Mouse (Mus musculus) lung, adult 2 months (tissue): ENCODE measurements around the gene Emsy. TPM values are rescaled to one million over a fixed set of nuclear protein-coding genes. Genes with fewer than 3 reads are reported as not detected.

Source experiments
- DNase-seq: peaks from one replicate; pipeline ENCODE4 v3.0.0; 2022
- H3K4me1 ChIP-seq: fragments of 200-500 bp; 2 replicates; pipeline ENCODE4 v1.6.1; 2011; ENCODE audit warnings: low read length; ENCODE audit not compliant: control insufficient read depth, insufficient read depth
- H3K4me3 ChIP-seq: fragments of 200-500 bp; replicated peaks from 2 replicates; pipeline ENCODE3; 2011; ENCODE audit warnings: low read depth, mild to moderate bottlenecking, control low read depth, low read length; ENCODE audit errors: extremely low read depth
- CTCF ChIP-seq: fragments of 200-500 bp; IDR thresholded peaks from 2 replicates; pipeline ENCODE4 v1.5.1; 2011; ENCODE audit warnings: mild to moderate bottlenecking, low read length, control low read depth; ENCODE audit not compliant: insufficient read depth
- POLR2A ChIP-seq: fragments of 200-500 bp; IDR thresholded peaks from 2 replicates; pipeline ENCODE4 v1.6.1; 2011; ENCODE audit warnings: low read depth, mild to moderate bottlenecking, control low read depth, low read length, borderline replicate concordance; ENCODE audit errors: extremely low read depth
- WGBS: fragments of 180-500 bp; shearing (Covaris S2); methylation state at CpG from one replicate; pipeline ENCODE4 v1.1.7; 2018; 5-methylcytosine and 5-hydroxymethylcytosine counted together
- polyA plus RNA-seq: library from polyadenylated mRNA; depleted of rRNA; stranded (reverse); fragments of >200 nt; gene quantifications from 2 replicates; pipeline ENCODE4 v1.2.3, GENCODE M21; 2012

Emsy gene
- polyA plus RNA-seq, 1 experiment, result 20.2 TPM

GRCm38 (mm10) chr7:98572223-98572868, 84.2 kb downstream of the Emsy start:
- peak; percentile 25 for DNase-seq
- H3K4me1 ChIP-seq, result peaks cover 9% of the 10 kb centered on the region
- TF ChIP-seq POLR2A (no peak), CTCF (no peak)
- WGBS, result 36% methylated on average over 10 of the region's 10 CpGs
- H3K4me3 ChIP-seq, result no peak overlapping the region

- peaks cover 15% of the 10 kb centered on the region for H3K4me1 ChIP-seq
- whole genome bisulfite sequencing, result 61% methylated on average over 8 of the region's 8 CpGs
- no peak for DNase-seq
- TF ChIP-seq CTCF (no peak), POLR2A (no peak)
- no peak overlapping the region for H3K4me3 ChIP-seq
Measured at GRCm38 (mm10) chr7:98570824-98571505, 85.6 kb downstream of the Emsy start.

- TF ChIP-seq CTCF (no peak), POLR2A (no peak)
- Histone ChIP-seq H3K4me1 (peaks cover 11% of the 10 kb centered on the region), H3K4me3 (no peak overlapping the region)
- 18% methylated on average over 5 of the region's 5 CpGs for WGBS
- DNase-seq, result no peak
Measured at GRCm38 (mm10) chr7:98567056-98567455, 89.5 kb downstream of the Emsy start.

- Histone ChIP-seq H3K4me3 (no peak overlapping the region), H3K4me1 (peaks cover 8% of the 10 kb centered on the region)
- no peak for TF ChIP-seq POLR2A
- TF ChIP-seq CTCF, result no peak
- WGBS, result 48% methylated on average over 9 of the region's 9 CpGs
- no peak for DNase-seq
Measured at GRCm38 (mm10) chr7:98564607-98565364, 91.8 kb downstream of the Emsy start.

GRCm38 (mm10) chr7:98563991-98564390, 92.6 kb downstream of the Emsy start:
- no peak for TF ChIP-seq POLR2A
- no peak for DNase-seq
- H3K4me3 ChIP-seq, result no peak overlapping the region
- H3K4me1 ChIP-seq, result peaks cover 8% of the 10 kb centered on the region
- 89% methylated on average over 6 of the region's 6 CpGs for WGBS

GRCm38 (mm10) chr7:98562966-98563365, 93.6 kb downstream of the Emsy start:
- DNase-seq, result no peak
- WGBS, result 70% methylated on average over 5 of the region's 5 CpGs
- Histone ChIP-seq H3K4me1 (peaks cover 10% of the 10 kb centered on the region), H3K4me3 (no peak overlapping the region)
- no peak for TF ChIP-seq CTCF
- TF ChIP-seq POLR2A, result no peak

- 68% methylated on average over 8 of the region's 8 CpGs for WGBS
- H3K4me3 ChIP-seq, result no peak overlapping the region
- H3K4me1 ChIP-seq, result peaks cover 8% of the 10 kb centered on the region
- no peak for TF ChIP-seq CTCF
- TF ChIP-seq POLR2A, result no peak
- no peak for DNase-seq
Measured at GRCm38 (mm10) chr7:98562186-98562585, 94.4 kb downstream of the Emsy start.

GRCm38 (mm10) chr7:98561556-98562164, 94.9 kb downstream of the Emsy start:
- WGBS, result 77% methylated on average over 12 of the region's 12 CpGs
- Histone ChIP-seq H3K4me1 (peaks cover 5% of the 10 kb centered on the region; the same call in 1 of the 2 replicates), H3K4me3 (no peak overlapping the region)
- DNase-seq, result no peak
- TF ChIP-seq POLR2A, result no peak
- no peak for TF ChIP-seq CTCF
